Mouse (Mus musculus) ZHBTc4 (cell line): ENCODE measurements at regions not wholly inside any gene's neighbourhood (a gene's known extent, or its start where the extent isn't known, plus 50 kb on each side); places are given as distances from the start of the nearest gene placed in this dataset.
"Not testable (repeated sequence)": the region's sequence is repeated elsewhere in the genome, so short reads cannot be mapped to it uniquely, and the experiment has no call there.

ENCODE experiments used
- DNase-seq: peaks from one replicate; pipeline ENCODE4 v3.0.0-alpha.2; 2011; ENCODE audit warnings: low read depth, low spot score

- no peak for DNase-seq
Measured at GRCm38 (mm10) chr12:45594689-45595088, 520.2 kb upstream of the Stxbp6 start.

- no peak for DNase-seq
Measured at GRCm38 (mm10) chr12:45590191-45590590, 515.7 kb upstream of the Stxbp6 start.

DNA sequence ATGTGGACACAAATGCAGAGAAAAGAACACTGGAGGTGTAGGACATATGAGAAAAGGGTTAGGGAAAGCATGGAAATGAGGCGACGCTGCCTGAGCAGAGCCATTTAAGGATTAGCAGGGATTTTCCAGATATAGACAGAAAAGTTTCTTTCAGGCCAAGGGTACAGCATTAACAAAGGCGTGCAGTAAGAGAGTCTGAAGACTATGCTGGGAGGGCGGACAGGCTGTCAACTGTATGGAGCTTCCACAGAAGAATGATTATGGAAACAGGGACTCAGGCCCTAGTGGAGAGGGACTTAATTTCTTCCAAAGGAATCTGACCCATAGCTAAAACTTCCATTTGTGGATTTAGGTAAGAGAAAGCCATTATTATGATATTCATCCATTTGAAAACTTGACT lies 511.3 kb upstream of the Stxbp6 start:
- DNase-seq: no peak

DNA sequence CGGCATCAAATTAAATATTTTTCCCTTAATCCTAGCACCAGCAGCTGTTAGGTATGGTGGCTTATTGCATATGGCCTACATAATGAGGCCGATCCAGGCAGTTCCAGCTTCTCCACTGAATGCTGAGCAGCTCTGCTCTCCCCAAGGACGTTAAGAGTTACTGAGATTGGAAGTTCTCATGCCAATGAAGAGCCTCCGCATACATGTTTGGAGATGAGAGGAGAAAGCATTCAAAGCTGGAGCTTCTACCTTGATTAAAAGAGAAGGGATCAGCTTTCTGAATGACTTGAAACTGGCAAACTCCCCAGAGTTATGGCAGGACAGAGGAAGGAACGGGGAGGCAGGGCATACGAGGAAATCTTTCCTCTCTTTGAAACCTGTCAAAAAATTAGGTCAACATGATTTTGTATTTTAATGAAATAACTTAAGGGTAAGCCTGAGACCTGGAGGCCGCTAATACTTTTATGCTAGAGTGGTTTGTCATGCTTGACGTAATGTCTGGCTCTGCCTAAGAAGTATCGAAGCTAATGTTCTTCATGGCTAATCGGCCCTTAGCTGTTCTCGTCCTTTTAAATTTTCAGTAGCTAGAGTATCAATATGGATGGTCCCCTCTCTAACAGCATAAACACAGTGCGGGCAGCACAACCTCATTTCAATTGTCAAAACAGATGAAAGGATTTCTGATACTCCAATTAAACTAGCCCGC lies 489.0 kb upstream of the Stxbp6 start:
- no peak for DNase-seq

DNA sequence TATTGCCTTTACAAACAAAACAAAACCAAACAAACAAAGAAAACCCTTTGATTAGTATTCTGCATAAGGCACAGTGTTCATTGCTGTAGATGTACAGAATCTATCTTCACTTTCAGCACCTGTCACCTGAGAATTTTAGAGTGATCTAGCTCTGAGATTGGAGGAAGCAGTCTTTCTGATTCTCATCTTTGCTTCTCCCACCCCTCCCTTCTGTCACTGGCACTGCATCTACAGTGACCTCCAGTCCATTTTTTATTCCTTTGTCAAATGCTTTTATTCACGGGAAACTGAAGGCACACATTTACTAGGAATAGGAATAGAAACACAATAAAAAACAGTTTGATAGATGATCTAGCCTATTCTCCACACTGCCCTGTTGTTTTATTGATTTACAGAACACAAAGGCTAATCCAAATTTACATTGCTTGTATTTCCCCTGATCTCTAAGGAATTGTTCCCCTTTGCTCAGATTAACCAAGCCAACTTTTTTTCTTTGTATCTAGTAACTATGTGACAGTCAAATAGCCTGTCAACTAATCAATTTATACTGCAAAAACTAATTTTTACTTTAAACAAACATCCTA lies 488.2 kb upstream of the Stxbp6 start:
- no peak for DNase-seq

DNA sequence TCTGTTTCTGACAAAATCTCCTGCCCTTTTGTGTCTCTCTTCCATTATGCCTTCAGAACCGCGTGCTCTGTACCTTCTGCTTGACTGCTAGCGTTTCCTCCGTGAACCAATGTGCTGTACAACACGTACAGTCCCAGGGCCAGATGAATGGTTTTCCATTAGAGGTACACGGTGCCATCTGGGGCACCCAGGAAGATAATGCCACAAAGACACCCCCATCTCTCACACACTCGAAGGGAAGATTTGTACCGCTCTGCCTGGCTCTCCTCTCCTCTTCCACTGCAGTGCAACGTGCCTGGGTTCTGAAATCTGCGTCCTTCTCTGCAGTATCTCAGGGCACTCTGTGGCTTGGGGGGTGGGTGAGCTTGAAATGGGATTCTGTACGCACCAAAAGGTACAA lies 487.4 kb upstream of the Stxbp6 start:
- no peak for DNase-seq

DNA sequence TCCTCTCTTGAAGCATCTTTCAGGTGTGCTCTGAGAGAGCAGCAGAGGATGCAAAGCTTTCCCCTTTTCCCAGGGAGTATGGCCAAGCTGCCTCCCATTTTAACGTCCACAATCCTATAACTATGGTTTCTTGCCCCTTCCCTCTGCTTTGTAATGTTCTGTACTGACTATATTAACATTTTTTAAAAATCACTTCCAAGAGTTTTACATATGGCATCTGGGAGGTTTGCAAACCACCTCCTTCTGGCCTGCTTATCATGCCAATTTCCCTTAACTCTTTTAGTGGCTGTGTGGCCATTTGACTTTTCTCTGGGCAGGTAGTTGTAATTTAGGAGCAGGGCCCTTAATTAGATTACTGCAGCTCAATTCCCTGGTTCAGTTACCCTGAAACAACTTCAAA lies 486.9 kb upstream of the Stxbp6 start:
- DNase-seq: no peak

DNA sequence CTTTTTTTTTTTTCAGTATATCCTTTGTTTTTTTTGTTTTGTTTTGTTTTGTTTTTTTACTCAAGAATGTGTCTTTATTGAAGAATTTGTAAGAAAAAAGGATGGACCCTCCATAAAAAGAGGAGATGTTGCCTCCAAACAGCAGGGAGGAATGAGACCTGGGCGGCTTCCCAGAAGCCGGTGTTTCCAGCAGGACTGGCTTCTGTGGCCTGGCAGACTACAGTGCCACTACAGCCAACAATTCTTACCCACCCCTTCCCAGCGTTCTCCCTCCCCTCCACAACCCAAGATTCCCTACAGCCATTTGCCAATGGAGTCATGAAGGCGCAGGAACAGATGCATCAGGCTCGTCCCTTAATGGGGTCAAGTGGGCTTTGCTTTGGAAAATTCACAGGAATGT lies 475.4 kb upstream of the Stxbp6 start:
- DNase-seq: not testable (repeated sequence)

- DNase-seq: no peak
Measured at GRCm38 (mm10) chr12:45519554-45519953, 445.0 kb upstream of the Stxbp6 start.

DNA sequence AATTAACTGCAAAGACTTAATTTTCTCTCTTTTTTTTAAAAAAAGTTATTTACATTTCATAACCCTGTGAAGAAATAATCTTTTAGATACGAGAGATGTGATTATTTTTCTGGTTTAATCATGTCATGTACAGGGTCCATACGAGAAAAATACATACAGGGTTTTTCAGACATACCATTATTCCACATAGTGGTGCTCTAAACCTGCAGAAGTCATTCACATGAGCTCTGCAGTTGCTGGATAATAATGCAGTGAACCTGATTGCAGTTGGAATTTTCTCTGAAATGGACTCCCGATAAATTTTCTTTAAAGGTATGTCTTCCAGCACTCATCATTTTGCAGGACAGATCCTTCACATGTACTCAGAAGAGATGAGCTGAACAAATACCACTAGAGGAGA lies 439.9 kb upstream of the Stxbp6 start:
- no peak for DNase-seq

DNA sequence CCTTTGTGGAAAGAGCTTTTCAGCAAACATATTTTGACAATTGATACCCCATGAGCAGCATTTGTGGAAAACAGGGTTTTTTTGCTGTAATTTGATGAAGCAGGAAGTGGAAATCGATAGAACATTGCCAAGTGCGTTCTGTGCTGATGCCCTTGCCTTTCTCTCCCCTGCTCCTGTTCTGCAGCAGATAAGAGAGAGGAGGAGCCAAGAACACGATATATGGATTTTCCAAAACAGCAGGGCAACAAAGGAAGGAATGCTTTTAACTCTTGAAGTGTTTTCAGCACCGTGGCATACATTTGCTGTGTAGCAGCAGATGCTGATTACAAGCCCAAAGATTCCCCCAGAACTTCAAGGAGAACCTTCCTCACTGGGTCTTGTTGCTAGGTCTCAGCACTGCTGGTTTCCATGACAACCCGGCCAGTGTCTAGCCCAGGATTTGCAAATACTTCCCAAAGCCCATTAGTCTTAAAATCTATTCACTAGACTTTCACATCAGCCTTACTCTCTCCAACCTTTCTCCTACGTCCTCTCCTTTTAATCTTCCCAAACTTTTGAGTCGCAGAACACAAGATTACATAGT lies 433.0 kb upstream of the Stxbp6 start:
- DNase-seq: peak; percentile 22

- peak; percentile 15 for DNase-seq
Measured at GRCm38 (mm10) chr12:45499834-45500233, 425.3 kb upstream of the Stxbp6 start.

DNA sequence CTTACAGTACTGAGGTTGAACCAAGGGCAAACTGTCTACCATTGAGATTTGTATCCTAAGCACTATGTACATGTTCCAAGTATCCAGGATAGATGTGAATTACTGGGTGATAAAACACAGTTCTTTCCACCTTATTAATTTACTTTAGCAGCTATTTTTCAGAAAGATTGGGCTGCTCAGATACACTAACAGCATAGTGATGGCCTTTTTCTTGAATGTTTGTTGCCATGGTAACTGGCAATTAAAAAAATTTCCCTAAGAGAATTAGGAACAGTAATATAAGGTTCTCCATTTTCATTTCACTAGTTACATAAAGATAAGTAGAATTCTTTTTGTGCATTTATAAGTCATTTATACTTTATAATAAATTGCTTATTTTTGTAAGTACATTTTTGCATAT lies 423.7 kb upstream of the Stxbp6 start:
- DNase-seq: no peak

DNA sequence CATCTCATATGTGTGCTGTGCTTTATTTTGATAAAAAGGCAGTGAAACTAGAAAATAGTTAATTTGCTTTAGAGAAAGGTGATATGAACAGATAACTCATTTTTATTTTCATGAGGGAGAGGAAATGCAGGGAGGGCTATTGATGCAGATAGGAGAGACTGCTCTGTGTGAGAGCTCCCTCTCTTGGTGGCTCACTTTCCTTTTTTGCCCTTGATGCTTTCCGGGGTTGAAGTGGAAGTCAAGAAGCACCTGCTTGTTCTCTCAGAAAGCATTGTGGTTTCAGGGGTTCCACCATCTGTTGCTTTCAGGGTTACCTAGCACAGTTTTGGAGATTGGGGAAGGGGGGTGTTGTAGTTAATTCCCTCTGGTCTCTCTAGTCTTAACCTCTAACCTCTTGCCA lies 414.5 kb upstream of the Stxbp6 start:
- no peak for DNase-seq

DNA sequence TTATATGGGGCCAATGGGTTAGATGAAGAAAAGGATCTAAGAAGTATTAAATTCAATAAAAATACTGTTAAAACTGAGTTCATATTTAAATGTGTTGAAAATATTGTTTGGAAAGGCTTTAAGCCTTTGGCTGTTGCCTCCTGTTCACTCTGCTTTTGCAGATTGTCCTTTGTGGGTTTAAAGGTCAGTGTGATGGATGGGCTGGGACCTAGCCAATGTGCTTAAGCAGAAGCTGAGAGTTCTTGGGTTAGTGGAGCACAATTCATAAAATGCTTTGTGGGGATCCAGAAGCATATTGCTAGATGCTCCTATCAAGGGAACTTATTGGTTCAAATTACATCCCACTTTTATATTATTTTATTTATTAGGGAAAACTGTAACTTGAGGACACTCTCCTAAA lies 402.4 kb upstream of the Stxbp6 start:
- no peak for DNase-seq

DNA sequence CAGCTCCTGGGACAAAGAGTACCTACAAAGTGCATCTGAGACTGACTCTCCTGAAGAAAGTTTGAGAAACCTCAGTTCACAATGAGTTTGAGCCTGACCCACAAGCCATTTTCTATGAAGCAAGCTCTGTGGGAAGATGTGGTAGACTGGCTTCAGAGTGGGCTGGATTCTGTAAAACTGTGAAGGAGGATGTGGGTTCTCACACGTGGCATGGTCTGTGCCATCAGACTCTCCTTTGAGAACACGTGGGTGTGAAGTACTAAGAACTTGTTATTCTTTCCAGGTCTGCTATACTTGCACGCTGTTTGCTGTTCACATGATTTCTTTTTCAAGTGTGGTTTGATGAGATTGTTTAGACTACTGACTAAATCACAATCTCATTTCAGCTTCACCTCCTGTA lies 393.6 kb upstream of the Stxbp6 start:
- no peak for DNase-seq

GRCm38 (mm10) chr12:45467058-45467457 lies 392.5 kb upstream of the Stxbp6 start:
- DNase-seq: peak; percentile 21

GRCm38 (mm10) chr12:45466066-45466465 lies 391.6 kb upstream of the Stxbp6 start:
- DNase-seq: peak; percentile 23

DNA sequence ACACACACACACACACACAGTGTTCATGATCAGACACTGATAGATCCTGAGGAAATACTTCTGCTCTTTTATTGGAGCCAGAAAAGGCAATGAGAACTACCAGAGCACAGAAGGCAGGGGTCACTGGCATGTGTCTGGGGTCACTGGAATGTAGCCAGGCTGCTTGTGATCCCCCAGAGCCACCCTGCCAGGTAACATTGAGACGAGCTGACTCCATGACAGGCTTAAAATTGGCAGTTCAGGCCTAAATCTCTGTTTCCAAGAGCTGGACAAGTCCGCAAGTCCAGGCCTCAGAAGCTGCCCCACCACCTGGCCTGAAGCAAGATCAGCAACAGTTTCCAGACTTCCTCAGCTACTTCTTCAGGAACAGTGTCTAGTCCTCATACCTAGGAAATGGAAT lies 390.4 kb upstream of the Stxbp6 start:
- DNase-seq: no peak

DNA sequence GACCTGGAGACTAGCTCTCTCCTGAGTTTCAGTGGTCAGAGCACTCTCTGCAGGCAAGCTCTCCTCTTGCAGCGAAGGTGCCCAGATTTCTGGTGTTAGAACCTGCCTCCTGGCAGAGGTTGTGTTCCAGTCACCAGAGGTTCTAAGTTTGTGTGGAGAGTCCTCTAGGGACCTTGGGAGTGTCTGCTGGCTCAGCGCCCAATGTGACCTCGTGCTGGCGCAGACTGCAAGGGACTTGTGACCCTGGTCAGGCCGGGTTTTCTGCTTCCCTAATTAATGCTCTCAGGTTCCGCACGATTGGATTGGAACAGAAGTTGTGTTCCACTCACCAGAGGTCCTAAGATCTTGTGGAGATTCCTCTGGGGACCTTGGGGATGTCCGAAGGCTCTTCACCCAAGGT lies 384.2 kb upstream of the Stxbp6 start:
- DNase-seq: not testable (repeated sequence)

- DNase-seq: peak; percentile 75
Measured at GRCm38 (mm10) chr12:45443512-45444190, 369.1 kb upstream of the Stxbp6 start.

- DNase-seq: no peak
Measured at GRCm38 (mm10) chr12:45442474-45442873, 368.0 kb upstream of the Stxbp6 start.

DNA sequence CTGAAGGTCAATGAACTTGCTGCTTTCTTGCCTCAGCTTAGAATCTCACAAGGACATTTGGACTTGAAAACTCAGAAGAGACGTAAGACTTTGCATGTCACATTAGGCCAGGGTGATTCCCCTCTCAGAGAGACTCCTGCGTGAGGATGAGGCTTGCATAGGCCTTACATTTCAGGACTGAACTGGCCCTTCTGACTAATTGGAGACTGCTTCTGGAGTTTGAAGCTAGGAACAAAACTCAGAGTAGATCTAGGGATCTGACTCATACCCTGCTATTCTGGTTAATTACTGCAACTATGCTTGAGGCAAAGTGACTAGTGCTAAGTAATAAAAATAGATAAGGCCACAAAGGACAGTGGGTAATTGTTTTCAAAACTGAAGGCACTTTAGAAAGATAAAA lies 365.2 kb upstream of the Stxbp6 start:
- DNase-seq: no peak
